Mouse (Mus musculus) limb, embryonic 11.5 days (tissue): ENCODE results near the gene Pkp1. TPM values are rescaled to one million over a fixed set of nuclear protein-coding genes. Genes with fewer than 3 reads are reported as not detected.

Source experiments
- ATAC-seq: fragments of 200-750 bp; cut with Nextera tagmentation; 2 replicates; pipeline ENCODE4 v1.8.0; 2017; ENCODE audit warnings: low read depth; ENCODE audit not compliant: insufficient number of reproducible peaks, low FRiP score, low TSS enrichment
- DNase-seq: peaks from one replicate; pipeline ENCODE4 v3.0.0-alpha.2; 2015; ENCODE audit warnings: low spot score
- H3K27ac ChIP-seq: fragments of 300-500 bp; sonication (generic); replicated peaks from 2 replicates; pipeline ENCODE4 v1.5.1; 2014; ENCODE audit warnings: low read depth, mild to moderate bottlenecking, low read length
- H3K27me3 ChIP-seq: fragments of 300-500 bp; sonication (generic); 2 replicates; pipeline ENCODE4 v1.6.1; 2014; ENCODE audit warnings: mild to moderate bottlenecking, low read length, mixed read lengths; ENCODE audit not compliant: control insufficient read depth, insufficient read depth
- H3K36me3 ChIP-seq: fragments of 300-500 bp; sonication (generic); 2 replicates; pipeline ENCODE4 v1.6.1; 2014; ENCODE audit warnings: mild to moderate bottlenecking, low read length, moderate library complexity, mixed read lengths; ENCODE audit not compliant: control insufficient read depth, insufficient read depth
- H3K4me1 ChIP-seq: fragments of 300-500 bp; sonication (generic); 2 replicates; pipeline ENCODE4 v1.6.1; 2014; ENCODE audit warnings: low read length, mixed read lengths; ENCODE audit not compliant: control insufficient read depth, insufficient read depth
- H3K4me2 ChIP-seq: fragments of 300-500 bp; sonication (generic); 2 replicates; pipeline ENCODE4 v1.6.1; 2014; ENCODE audit warnings: low read depth, mild to moderate bottlenecking, moderate library complexity; ENCODE audit not compliant: severe bottlenecking
- H3K4me3 ChIP-seq: fragments of 300-500 bp; sonication (generic); 2 replicates; pipeline ENCODE4 v1.5.1; 2014; ENCODE audit warnings: low read depth, low read length
- H3K9ac ChIP-seq: fragments of 300-500 bp; sonication (generic); 2 replicates; pipeline ENCODE4 v1.6.1; 2014; ENCODE audit warnings: mild to moderate bottlenecking, low read length
- H3K9me3 ChIP-seq: fragments of 300-500 bp; sonication (generic); 2 replicates; pipeline ENCODE4 v1.6.1; 2016; ENCODE audit warnings: low read length; ENCODE audit not compliant: control insufficient read depth
- WGBS: fragments of 180-500 bp; shearing (Covaris S2); extraction: QIAGEN DNeasy Blood & Tissue Kit; methylation state at CpG from one replicate; pipeline ENCODE4 v1.1.7; 2014; 5-methylcytosine and 5-hydroxymethylcytosine counted together
- polyA plus RNA-seq: library from polyadenylated mRNA; unstranded; fragments of >200 nt; fragmentation: Nextera tagmentation; extraction: Ambion mirVana; gene quantifications from 2 replicates; pipeline ENCODE4 v1.2.1, GENCODE M21; 2014

Pkp1 gene
- polyA plus RNA-seq, 1 experiment from 2014 or later: 0.79 TPM

GRCm38 (mm10) chr1:135877248-135877647, 41.8 kb downstream of the Pkp1 start:
- ATAC-seq: no peak
- 73% methylated on average over 2 of the region's 2 CpGs for WGBS
- H3K4me1 ChIP-seq: no peaks in the 10 kb centered on the region
- no peaks in the 10 kb centered on the region for H3K9me3 ChIP-seq
- H3K9ac ChIP-seq: no peak overlapping the region
- no peaks in the 10 kb centered on the region for H3K27me3 ChIP-seq
- no peak overlapping the region for H3K4me2 ChIP-seq
- no peak overlapping the region for H3K4me3 ChIP-seq
- no peak overlapping the region for H3K27ac ChIP-seq
- DNase-seq: no peak
- H3K36me3 ChIP-seq: no peaks in the 10 kb centered on the region

GRCm38 (mm10) chr1:135872991-135873390, 46.0 kb downstream of the Pkp1 start:
- Histone ChIP-seq H3K27ac (no peak overlapping the region), H3K4me3 (no peak overlapping the region), H3K36me3 (no peaks in the 10 kb centered on the region), H3K27me3 (no peaks in the 10 kb centered on the region), H3K9ac (no peak overlapping the region), H3K4me2 (no peak overlapping the region), H3K9me3 (no peaks in the 10 kb centered on the region), H3K4me1 (no peaks in the 10 kb centered on the region)
- DNase-seq (no peak), ATAC-seq (no peak)
- WGBS: 90% methylated on average over 4 of the region's 4 CpGs

- ATAC-seq: no peak
- H3K36me3 ChIP-seq: no peaks in the 10 kb centered on the region
- H3K9me3 ChIP-seq: no peaks in the 10 kb centered on the region
- H3K27me3 ChIP-seq: no peaks in the 10 kb centered on the region
- DNase-seq: no peak
- no peak overlapping the region for H3K4me3 ChIP-seq
- WGBS: 89% methylated on average over 6 of the region's 6 CpGs
- no peak overlapping the region for H3K27ac ChIP-seq
- H3K9ac ChIP-seq: no peak overlapping the region
- H3K4me2 ChIP-seq: no peak overlapping the region
- no peaks in the 10 kb centered on the region for H3K4me1 ChIP-seq
These were observed 50.4 kb downstream of the Pkp1 start for GRCm38 (mm10) chr1:135868570-135868969.

GRCm38 (mm10) chr1:135865518-135866194, 53.4 kb downstream of the Pkp1 start:
- no peaks in the 10 kb centered on the region for H3K36me3 ChIP-seq
- no peaks in the 10 kb centered on the region for H3K27me3 ChIP-seq
- H3K27ac ChIP-seq: no peak overlapping the region
- DNase-seq (peak; percentile 91), ATAC-seq (peak; percentile 78)
- WGBS: 46% methylated on average over 19 of the region's 19 CpGs
- no peaks in the 10 kb centered on the region for H3K4me1 ChIP-seq
- H3K9me3 ChIP-seq: no peaks in the 10 kb centered on the region
- no peak overlapping the region for H3K4me3 ChIP-seq
- H3K4me2 ChIP-seq: no peak overlapping the region
- no peak overlapping the region for H3K9ac ChIP-seq

GRCm38 (mm10) chr1:135864830-135865229, 54.2 kb downstream of the Pkp1 start:
- Histone ChIP-seq H3K27ac (no peak overlapping the region), H3K4me3 (no peak overlapping the region), H3K27me3 (no peaks in the 10 kb centered on the region), H3K9me3 (no peaks in the 10 kb centered on the region), H3K36me3 (no peaks in the 10 kb centered on the region), H3K9ac (no peak overlapping the region), H3K4me1 (no peaks in the 10 kb centered on the region), H3K4me2 (no peak overlapping the region)
- DNase-seq (no peak), ATAC-seq (no peak)
- 86% methylated on average over 6 of the region's 6 CpGs for whole genome bisulfite sequencing

GRCm38 (mm10) chr1:135863786-135864335, 55.1 kb downstream of the Pkp1 start:
- Histone ChIP-seq H3K4me1 (no peaks in the 10 kb centered on the region), H3K4me2 (no peak overlapping the region), H3K9me3 (no peaks in the 10 kb centered on the region), H3K27me3 (no peaks in the 10 kb centered on the region), H3K4me3 (no peak overlapping the region), H3K9ac (no peak overlapping the region), H3K36me3 (no peaks in the 10 kb centered on the region), H3K27ac (no peak overlapping the region)
- DNase-seq (no peak), ATAC-seq (no peak)
- WGBS: 83% methylated on average over 9 of the region's 9 CpGs

GRCm38 (mm10) chr1:135862561-135862960, 56.4 kb downstream of the Pkp1 start:
- H3K4me3 ChIP-seq: no peak overlapping the region
- H3K4me1 ChIP-seq: no peaks in the 10 kb centered on the region
- no peak overlapping the region for H3K27ac ChIP-seq
- ATAC-seq (no peak), DNase-seq (no peak)
- H3K9me3 ChIP-seq: no peaks in the 10 kb centered on the region
- no peak overlapping the region for H3K4me2 ChIP-seq
- no peaks in the 10 kb centered on the region for H3K36me3 ChIP-seq
- H3K9ac ChIP-seq: no peak overlapping the region
- 79% methylated on average over 5 of the region's 5 CpGs for WGBS
- H3K27me3 ChIP-seq: no peaks in the 10 kb centered on the region

GRCm38 (mm10) chr1:135861980-135862552, 56.9 kb downstream of the Pkp1 start:
- Histone ChIP-seq H3K4me1 (no peaks in the 10 kb centered on the region), H3K9me3 (no peaks in the 10 kb centered on the region), H3K4me2 (no peak overlapping the region), H3K36me3 (no peaks in the 10 kb centered on the region), H3K27me3 (no peaks in the 10 kb centered on the region), H3K4me3 (no peak overlapping the region), H3K27ac (no peak overlapping the region), H3K9ac (no peak overlapping the region)
- ATAC-seq (no peak), DNase-seq (no peak)
- 72% methylated on average over 9 of the region's 9 CpGs for WGBS
